In genomic region chr7:12891334-12891733, GRCm38 (mm10) we compare ENCODE assay signal across 28 mouse cellular contexts. TPM values are rescaled to one million over a fixed set of nuclear protein-coding genes. Genes with fewer than 3 reads are reported as not detected.
A peak's percentile ranks its signal among the peaks of the same experiment; 100 is the strongest.
DNase-seq lines count a peak whose midpoint lies in the region; ATAC-seq lines count a peak whose summit lies in the region.
"Had no signal": no experiment of that assay in that cellular context is flagged by ENCODE, and none has a peak within 500 bp of the region (broad histone marks: within the 10 kb centered on the region; RNA-seq: fewer than 3 reads in every experiment).

No protein-coding gene starts in this region.

- peak; percentile 52; the same call in 1 of the 2 replicates for ATAC-seq in megakaryocyte progenitor cell, adult 5-6 weeks (replicated peaks; ENCODE audit: poor library complexity)
- ATAC-seq: forebrain, embryonic 13.5 days; forebrain, embryonic 16.5 days; hindbrain, postnatal 0 days; intestine, embryonic 15.5 days; Patski had no signal

- H3K27me3 ChIP-seq in forebrain, embryonic 10.5 days (ENCODE audit: poor library complexity, severe bottlenecking) = no peaks in the 10 kb centered on the region
- no peaks in the 10 kb centered on the region for H3K27me3 ChIP-seq in hindbrain, embryonic 10.5 days (ENCODE audit: insufficient read depth, poor library complexity, severe bottlenecking)
- H3K27me3 ChIP-seq: CH12.LX; embryonic facial prominence, embryonic 13.5 days; forebrain, embryonic 13.5 days; heart, embryonic 12.5 days; heart, embryonic 15.5 days; intestine, embryonic 15.5 days; Patski had no signal

- DNase-seq in 416B (ENCODE audit: low read depth) = peak; percentile 65
- DNase-seq in CD4-positive helper T cell, adult 2 months (ENCODE audit: low read depth, low spot score) = peak; percentile 29
- DNase-seq in induced T-regulatory cell, adult 2 months (ENCODE audit: low read depth) = peak; percentile 44
- no peak for DNase-seq in forebrain, embryonic 10.5 days (ENCODE audit: extremely low spot score, low spot score)
- no peak for DNase-seq in hindbrain, embryonic 10.5 days (ENCODE audit: low spot score)
- DNase-seq: adrenal gland, adult 2 months; adrenal gland, postnatal 14 days; cerebellum, adult 11-12 months; cerebellum, adult 9-10 months; cerebellum, postnatal 14 days; gastrocnemius, postnatal 10 days; gastrocnemius, postnatal 36 days; heart, postnatal 10 days; heart, postnatal 36 days; kidney, adult 11 months had no signal

- WGBS in forebrain, embryonic 10.5 days = 80% methylated on average over 1 of the region's 1 CpGs
- 83% methylated on average over 1 of the region's 1 CpGs for WGBS in hindbrain, embryonic 10.5 days

- H3K27ac ChIP-seq in forebrain, embryonic 10.5 days = no peak overlapping the region
- H3K27ac ChIP-seq in hindbrain, embryonic 10.5 days = no peak overlapping the region
- H3K27ac ChIP-seq: embryonic facial prominence, embryonic 13.5 days; forebrain, embryonic 13.5 days; heart, embryonic 15.5 days; hindbrain, embryonic 14.5 days; hindbrain, postnatal 0 days; intestine, embryonic 15.5 days had no signal

- peaks cover 57% of the 10 kb centered on the region for H3K36me3 ChIP-seq in forebrain, embryonic 10.5 days (replicated peaks)
- peaks cover 56% of the 10 kb centered on the region for H3K36me3 ChIP-seq in hindbrain, embryonic 10.5 days

- H3K4me1 ChIP-seq in forebrain, embryonic 10.5 days = no peaks in the 10 kb centered on the region
- H3K4me1 ChIP-seq in hindbrain, embryonic 10.5 days (replicated peaks) = no peaks in the 10 kb centered on the region
- H3K4me1 ChIP-seq: embryonic facial prominence, embryonic 13.5 days; forebrain, embryonic 13.5 days; heart, embryonic 12.5 days; heart, embryonic 15.5 days; intestine, embryonic 15.5 days had no signal

- no peak overlapping the region for H3K4me3 ChIP-seq in forebrain, embryonic 10.5 days
- H3K4me3 ChIP-seq in hindbrain, embryonic 10.5 days = no peak overlapping the region
- H3K4me3 ChIP-seq: embryonic facial prominence, embryonic 13.5 days; erythroblast, embryonic 14.5 days; forebrain, embryonic 13.5 days; heart, embryonic 12.5 days; heart, embryonic 15.5 days; intestine, embryonic 15.5 days had no signal

- H3K9me3 ChIP-seq in forebrain, embryonic 10.5 days = no peaks in the 10 kb centered on the region
- H3K9me3 ChIP-seq in hindbrain, embryonic 10.5 days = no peaks in the 10 kb centered on the region
- H3K9me3 ChIP-seq: embryonic facial prominence, embryonic 13.5 days; forebrain, embryonic 13.5 days; G1E; heart, embryonic 12.5 days; heart, embryonic 15.5 days; intestine, embryonic 15.5 days had no signal

RNA-seq across cellular contexts. Expression of gene Zscan22, which starts 6.3 kb away (rescaled TPM):
- total RNA-seq in megakaryocyte progenitor cell, adult 5-6 weeks (2015) = 20.6 and 22.2 TPM in 2 replicates
- total RNA-seq in megakaryocyte progenitor cell, adult 5-6 weeks (2017) = 6.4 and 8.2 TPM in 2 replicates
- polyA plus RNA-seq in forebrain, embryonic 10.5 days (2016; fragmentation: Nextera tagmentation; extraction: Ambion mirVana) = 18.5 and 19.8 TPM in 2 replicates
- 14.8 and 18.4 TPM in 2 replicates for polyA plus RNA-seq in hindbrain, embryonic 10.5 days (2016; fragmentation: Nextera tagmentation; extraction: Ambion mirVana)

RNA-seq across cellular contexts. Expression of gene Zfp128, which starts 10.4 kb away (rescaled TPM):
- total RNA-seq in megakaryocyte progenitor cell, adult 5-6 weeks (2015) = 3.2 and 5.9 TPM in 2 replicates
- 2.0 and 2.7 TPM in 2 replicates for total RNA-seq in megakaryocyte progenitor cell, adult 5-6 weeks (2017)
- 4.4 and 5.1 TPM in 2 replicates for polyA plus RNA-seq in forebrain, embryonic 10.5 days (2016; fragmentation: Nextera tagmentation; extraction: Ambion mirVana)
- polyA plus RNA-seq in hindbrain, embryonic 10.5 days (2016; fragmentation: Nextera tagmentation; extraction: Ambion mirVana) = 4.7 and 4.9 TPM in 2 replicates

RNA-seq across cellular contexts. Expression of gene Rps5, which starts 30.8 kb away (rescaled TPM):
- 3,071 and 3,115 TPM in 2 replicates for total RNA-seq in megakaryocyte progenitor cell, adult 5-6 weeks (2015)
- total RNA-seq in megakaryocyte progenitor cell, adult 5-6 weeks (2017) = 1,264 and 1,790 TPM in 2 replicates
- polyA plus RNA-seq in forebrain, embryonic 10.5 days (2016; fragmentation: Nextera tagmentation; extraction: Ambion mirVana) = 1,023 and 1,050 TPM in 2 replicates
- polyA plus RNA-seq in hindbrain, embryonic 10.5 days (2016; fragmentation: Nextera tagmentation; extraction: Ambion mirVana) = 868 and 1,033 TPM in 2 replicates

RNA-seq across cellular contexts. Expression of gene Rnf225, which starts 35.9 kb away (rescaled TPM):
- 0.76 and 1.0 TPM in 2 replicates for total RNA-seq in megakaryocyte progenitor cell, adult 5-6 weeks (2015)
- total RNA-seq in megakaryocyte progenitor cell, adult 5-6 weeks (2017) = 0.57 and 0.62 TPM in 2 replicates
- 0.55 and 1.0 TPM in 2 replicates for polyA plus RNA-seq in forebrain, embryonic 10.5 days (2016; fragmentation: Nextera tagmentation; extraction: Ambion mirVana)
- 0.62 and 0.77 TPM in 2 replicates for polyA plus RNA-seq in hindbrain, embryonic 10.5 days (2016; fragmentation: Nextera tagmentation; extraction: Ambion mirVana)

RNA-seq across cellular contexts. Expression of gene Zfp110, which starts 56.8 kb away (rescaled TPM):
- total RNA-seq in megakaryocyte progenitor cell, adult 5-6 weeks (2015) = 26.4 and 30.9 TPM in 2 replicates
- 31.2 and 36.8 TPM in 2 replicates for total RNA-seq in megakaryocyte progenitor cell, adult 5-6 weeks (2017)
- polyA plus RNA-seq in forebrain, embryonic 10.5 days (2016; fragmentation: Nextera tagmentation; extraction: Ambion mirVana) = 28.7 and 30.1 TPM in 2 replicates
- 26.7 and 26.9 TPM in 2 replicates for polyA plus RNA-seq in hindbrain, embryonic 10.5 days (2016; fragmentation: Nextera tagmentation; extraction: Ambion mirVana)

Comparison
In these comparisons a context has a peak if more than half of its experiments do, and no peak if none do; other contexts are left out.
1. DNase-seq: peak in 416B (single experiment), CD4-positive helper T cell, adult 2 months (single experiment) and induced T-regulatory cell, adult 2 months (single experiment); none in forebrain, embryonic 10.5 days (single experiment) and hindbrain, embryonic 10.5 days (single experiment).